Mouse (Mus musculus): ENCODE measurements around the gene Podn.

DNA sequence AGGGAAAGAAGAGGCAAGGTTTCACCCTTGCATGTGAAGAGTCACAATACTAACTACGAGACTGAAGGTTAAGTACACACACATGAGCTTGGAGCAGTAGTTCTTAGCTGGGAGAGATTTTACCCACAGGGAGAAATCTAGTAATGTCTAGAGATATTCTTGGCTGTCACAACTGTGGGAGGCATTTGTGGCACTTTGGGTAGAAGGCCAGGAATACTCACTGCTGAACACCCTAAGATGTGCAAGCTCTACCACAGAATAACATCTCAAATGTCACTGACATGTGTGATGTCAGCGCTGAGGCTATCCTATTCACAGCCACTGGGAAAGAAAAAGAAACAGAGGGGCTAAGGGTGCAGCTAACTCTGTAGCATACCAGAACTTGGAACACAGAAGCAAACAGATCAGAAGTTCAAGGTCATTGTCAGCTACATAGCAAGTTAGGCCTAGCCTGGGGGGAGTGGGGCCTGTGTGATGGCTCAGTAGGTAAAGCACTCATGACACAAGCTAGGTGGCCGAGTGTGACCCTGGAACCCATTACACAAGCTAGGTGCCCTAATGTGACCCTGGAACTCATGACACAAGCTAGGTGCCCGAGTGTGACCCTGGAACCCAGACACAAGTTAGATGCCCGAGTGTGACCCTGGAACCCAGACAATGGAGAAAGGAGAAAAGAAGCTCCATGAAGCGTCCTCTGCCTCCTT is 13.1 kb downstream of the Podn start:
- TF ChIP-seq POLR2A (IDR thresholded peaks at IDR 0.05; ENCODE audit: low read depth, low read length) (no peak), CTCF (conservative IDR thresholded peaks at IDR 0.05; ENCODE audit: insufficient read depth, insufficient read length, low read depth, low read length) (no peak)
